Comparison of ENCODE assay signal across 14 mouse cellular contexts in genomic region chr17:15269056-15269612, GRCm38 (mm10).
DNase-seq lines count a peak whose midpoint lies in the region; ATAC-seq and TF ChIP-seq lines count a peak whose summit lies in the region.
"Had no signal": no experiment of that assay in that cellular context is flagged by ENCODE, and none has a peak within 500 bp of the region (broad histone marks: within the 10 kb centered on the region; RNA-seq: fewer than 3 reads in every experiment).

No protein-coding gene starts in this region.

- H3K36me3 ChIP-seq in lung, postnatal 0 days (ENCODE audit: insufficient read depth, low read length): no peaks in the 10 kb centered on the region
- H3K36me3 ChIP-seq in intestine, postnatal 0 days (ENCODE audit: control insufficient read depth, insufficient read depth): no peaks in the 10 kb centered on the region
- no peaks in the 10 kb centered on the region for H3K36me3 ChIP-seq in midbrain, embryonic 16.5 days (ENCODE audit: control insufficient read depth, insufficient read depth, low read length)
- H3K36me3 ChIP-seq: heart, embryonic 15.5 days; limb, embryonic 12.5 days; lung, embryonic 15.5 days had no signal

- intact Hi-C loops in heart, postnatal 25 days (cut with DNase I): no loop called here

- DNase-seq in heart, adult 11 months: peak; percentile 81
- no peak for DNase-seq in heart, postnatal 25 days (ENCODE audit: low spot score)
- peak; percentile 24 for DNase-seq in lung, postnatal 10 days
- no peak for DNase-seq in lung, postnatal 0 days (ENCODE audit: low spot score)
- DNase-seq in skeletal muscle tissue, adult 2 months (ENCODE audit: low read depth, low spot score): peak; percentile 75
- DNase-seq in layer of hippocampus, adult 9-10 months (ENCODE audit: low spot score): no peak
- DNase-seq: right cerebral cortex, postnatal 25 days; thymus, adult 18-20 months had no signal

- no peak overlapping the region for H3K4me2 ChIP-seq in lung, postnatal 0 days (replicated peaks; ENCODE audit: low read depth, low read length)
- H3K4me2 ChIP-seq in intestine, postnatal 0 days (replicated peaks; ENCODE audit: low read depth): no peak overlapping the region
- H3K4me2 ChIP-seq in midbrain, embryonic 16.5 days (ENCODE audit: low read length): no peak overlapping the region
- H3K4me2 ChIP-seq: heart, embryonic 15.5 days; limb, embryonic 12.5 days; lung, embryonic 15.5 days had no signal

- no peak overlapping the region for H3K4me3 ChIP-seq in lung, postnatal 0 days (ENCODE audit: low read depth, low read length)
- H3K4me3 ChIP-seq in intestine, postnatal 0 days (ENCODE audit: low read depth, low read length): no peak overlapping the region
- no peak overlapping the region for H3K4me3 ChIP-seq in midbrain, embryonic 16.5 days (ENCODE audit: low read depth, low read length)
- H3K4me3 ChIP-seq: heart, embryonic 15.5 days; limb, embryonic 12.5 days; lung, embryonic 15.5 days had no signal

- no peak for TF ChIP-seq EP300 in lung, postnatal 0 days (IDR thresholded peaks at IDR 0.05)

- no peak for ATAC-seq in lung, postnatal 0 days
- ATAC-seq in intestine, postnatal 0 days: no peak
- ATAC-seq in midbrain, embryonic 16.5 days: no peak
- ATAC-seq: forebrain, embryonic 16.5 days had no signal

- no peak overlapping the region for H3K9ac ChIP-seq in lung, postnatal 0 days (replicated peaks; ENCODE audit: low read depth)
- no peak overlapping the region for H3K9ac ChIP-seq in intestine, postnatal 0 days (ENCODE audit: low read depth, low read length)
- no peak overlapping the region for H3K9ac ChIP-seq in midbrain, embryonic 16.5 days (ENCODE audit: low read depth, low read length)
- H3K9ac ChIP-seq: heart, embryonic 15.5 days; limb, embryonic 12.5 days; lung, embryonic 15.5 days had no signal

- no peaks in the 10 kb centered on the region for H3K27me3 ChIP-seq in lung, postnatal 0 days (replicated peaks; ENCODE audit: insufficient read depth, low read length)
- no peaks in the 10 kb centered on the region for H3K27me3 ChIP-seq in intestine, postnatal 0 days (replicated peaks; ENCODE audit: control insufficient read depth, insufficient read depth, low read length)
- H3K27me3 ChIP-seq in midbrain, embryonic 16.5 days (ENCODE audit: control insufficient read depth, insufficient read depth, low read depth, low read length): no peaks in the 10 kb centered on the region
- H3K27me3 ChIP-seq: heart, embryonic 15.5 days; limb, embryonic 12.5 days; lung, embryonic 15.5 days had no signal

- TF ChIP-seq CTCF in lung, postnatal 0 days (IDR thresholded peaks at IDR 0.05): no peak
- TF ChIP-seq CTCF in intestine, postnatal 0 days (IDR thresholded peaks at IDR 0.05; ENCODE audit: low read depth): no peak

- no peaks in the 10 kb centered on the region for H3K9me3 ChIP-seq in lung, postnatal 0 days (ENCODE audit: low read length)
- no peaks in the 10 kb centered on the region for H3K9me3 ChIP-seq in intestine, postnatal 0 days (ENCODE audit: control insufficient read depth)
- H3K9me3 ChIP-seq in midbrain, embryonic 16.5 days (replicated peaks; ENCODE audit: control insufficient read depth, low read length, poor library complexity, severe bottlenecking): no peaks in the 10 kb centered on the region
- H3K9me3 ChIP-seq: heart, embryonic 15.5 days; limb, embryonic 12.5 days; lung, embryonic 15.5 days had no signal

- H3K4me1 ChIP-seq in lung, postnatal 0 days (ENCODE audit: insufficient read depth, low read depth, low read length): no peaks in the 10 kb centered on the region
- H3K4me1 ChIP-seq in intestine, postnatal 0 days (replicated peaks; ENCODE audit: control insufficient read depth, insufficient read depth, low read length): no peaks in the 10 kb centered on the region; the same call in 1 of the 2 replicates
- no peaks in the 10 kb centered on the region for H3K4me1 ChIP-seq in midbrain, embryonic 16.5 days (ENCODE audit: control insufficient read depth, insufficient read depth, low read length)

- H3K27ac ChIP-seq in lung, postnatal 0 days (ENCODE audit: low read length): no peak overlapping the region
- peak overlapping the region; percentile 21; the same call in 1 of the 2 replicates for H3K27ac ChIP-seq in intestine, postnatal 0 days (ENCODE audit: low read depth, low read length)
- H3K27ac ChIP-seq in midbrain, embryonic 16.5 days (ENCODE audit: low read length): no peak overlapping the region
- H3K27ac ChIP-seq: heart, embryonic 15.5 days; limb, embryonic 12.5 days; lung, embryonic 15.5 days had no signal

- WGBS in lung, postnatal 0 days: 58% methylated on average over 8 of the region's 8 CpGs
- 56% methylated on average over 8 of the region's 8 CpGs for WGBS in intestine, postnatal 0 days
- WGBS in midbrain, embryonic 16.5 days: 87% methylated on average over 8 of the region's 8 CpGs

Comparison
In these comparisons a context has a peak if more than half of its experiments do, and no peak if none do; other contexts are left out.
1. DNase-seq: peak in heart, adult 11 months (single experiment), lung, postnatal 10 days (single experiment) and skeletal muscle tissue, adult 2 months (single experiment); none in heart, postnatal 25 days (single experiment), lung, postnatal 0 days (single experiment) and layer of hippocampus, adult 9-10 months (single experiment).